ENCODE assay signal across 8 mouse cellular contexts in genomic region chr1:133418164-133418800, GRCm38 (mm10). TPM values are rescaled to one million over a fixed set of nuclear protein-coding genes. Genes with fewer than 3 reads are reported as not detected.
A peak's percentile ranks its signal among the peaks of the same experiment; 100 is the strongest.
DNase-seq lines count a peak whose midpoint lies in the region; ATAC-seq and TF ChIP-seq lines count a peak whose summit lies in the region.

No protein-coding gene starts in this region.

- peak overlapping the region; percentile 22 for H3K4me3 ChIP-seq in hindbrain, embryonic 14.5 days (replicated peaks; ENCODE audit: low read length)
- peak overlapping the region; percentile 70 for H3K4me3 ChIP-seq in liver, adult 2 months (ENCODE audit: insufficient read depth, low read depth, low read length)
- peak overlapping the region; percentile 28 for H3K4me3 ChIP-seq in midbrain, embryonic 14.5 days (replicated peaks; ENCODE audit: low read depth, low read length)

- no peaks in the 10 kb centered on the region for H3K36me3 ChIP-seq in hindbrain, embryonic 14.5 days (replicated peaks; ENCODE audit: control insufficient read depth, insufficient read depth)
- H3K36me3 ChIP-seq in liver, adult 2 months (ENCODE audit: control insufficient read depth, insufficient read depth, low read length): no peaks in the 10 kb centered on the region
- no peaks in the 10 kb centered on the region for H3K36me3 ChIP-seq in midbrain, embryonic 14.5 days (ENCODE audit: control insufficient read depth, insufficient read depth, low read length)
- no peaks in the 10 kb centered on the region for H3K36me3 ChIP-seq in splenic B cell, adult 2 months (ENCODE audit: control insufficient read depth, insufficient read depth, low read length, poor library complexity, severe bottlenecking)

- WGBS in hindbrain, embryonic 14.5 days: 15% methylated on average over 25 of the region's 28 CpGs
- WGBS in liver, adult 2 months: 7% methylated on average over 28 of the region's 28 CpGs
- WGBS in midbrain, embryonic 14.5 days: 12% methylated on average over 28 of the region's 28 CpGs

- H3K27me3 ChIP-seq in hindbrain, embryonic 14.5 days (ENCODE audit: control insufficient read depth, insufficient read depth, low read length): no peaks in the 10 kb centered on the region
- H3K27me3 ChIP-seq in liver, adult 2 months (ENCODE audit: control insufficient read depth, insufficient read depth, low read length): no peaks in the 10 kb centered on the region
- H3K27me3 ChIP-seq in midbrain, embryonic 14.5 days (ENCODE audit: control insufficient read depth, insufficient read depth, low read length): no peaks in the 10 kb centered on the region
- H3K27me3 ChIP-seq in splenic B cell, adult 2 months (ENCODE audit: control insufficient read depth, insufficient read depth, low read length, poor library complexity, severe bottlenecking): no peaks in the 10 kb centered on the region

- H3K27ac ChIP-seq in hindbrain, embryonic 14.5 days: no peak overlapping the region
- H3K27ac ChIP-seq in liver, adult 2 months (replicated peaks; ENCODE audit: insufficient read depth, low read depth, low read length): no peak overlapping the region
- no peak overlapping the region; the same call in 1 of the 2 replicates for H3K27ac ChIP-seq in midbrain, embryonic 14.5 days (replicated peaks; ENCODE audit: low read depth, low read length)

- DNase-seq in thymus, postnatal 36 days: peak; percentile 17 to 32
- DNase-seq in thymus, postnatal 25 days: no peak
- peak; percentile 63 for DNase-seq in gastrocnemius, postnatal 10 days
- no peak for DNase-seq in hindbrain, embryonic 14.5 days (ENCODE audit: low spot score)
- peak; percentile 27 for DNase-seq in liver, adult 2 months (ENCODE audit: extremely low read depth, low read depth, low spot score)
- peak; percentile 58 for DNase-seq in midbrain, embryonic 14.5 days
- peak; percentile 75 for DNase-seq in splenic B cell, adult 2 months (ENCODE audit: low read depth, low spot score)
- no peak for DNase-seq in right cerebral cortex, postnatal 25 days

- peak overlapping the region; percentile 56 for H3K9ac ChIP-seq in hindbrain, embryonic 14.5 days
- peak overlapping the region; percentile 69 for H3K9ac ChIP-seq in liver, adult 2 months (ENCODE audit: low read depth, low read length)
- peak overlapping the region; percentile 49 for H3K9ac ChIP-seq in midbrain, embryonic 14.5 days (replicated peaks; ENCODE audit: low read length)

- TF ChIP-seq CTCF in liver, adult 2 months (IDR thresholded peaks at IDR 0.05; ENCODE audit: low read depth, low read length): no peak

- peaks cover 37% of the 10 kb centered on the region for H3K4me1 ChIP-seq in hindbrain, embryonic 14.5 days (replicated peaks; ENCODE audit: control insufficient read depth, insufficient read depth, low read length)
- H3K4me1 ChIP-seq in liver, adult 2 months (ENCODE audit: control insufficient read depth, insufficient read depth, low read length): peaks cover 19% of the 10 kb centered on the region
- H3K4me1 ChIP-seq in midbrain, embryonic 14.5 days (ENCODE audit: control insufficient read depth, insufficient read depth, low read length): peaks cover 32% of the 10 kb centered on the region

- H3K9me3 ChIP-seq in hindbrain, embryonic 14.5 days (ENCODE audit: control insufficient read depth, low read length): no peaks in the 10 kb centered on the region
- no peaks in the 10 kb centered on the region for H3K9me3 ChIP-seq in midbrain, embryonic 14.5 days (ENCODE audit: control insufficient read depth, low read length)

- no peak for ATAC-seq in hindbrain, embryonic 14.5 days (ENCODE audit: low FRiP score)
- ATAC-seq in midbrain, embryonic 14.5 days (ENCODE audit: low FRiP score, low TSS enrichment): peak; percentile 41; the same call in 1 of the 2 replicates

- H3K4me2 ChIP-seq in hindbrain, embryonic 14.5 days (replicated peaks): peak overlapping the region; percentile 58
- H3K4me2 ChIP-seq in midbrain, embryonic 14.5 days (ENCODE audit: low read length): peak overlapping the region; percentile 58

- peaks cover 46% of the 10 kb centered on the region; the same call in 1 of the 2 replicates for H3K79me2 ChIP-seq in liver, adult 2 months (ENCODE audit: control insufficient read depth, insufficient read depth, low read length)

- no peak for TF ChIP-seq POLR2A in liver, adult 2 months (IDR thresholded peaks at IDR 0.05; ENCODE audit: extremely low read depth, insufficient read depth, low read length)

RNA-seq across cellular contexts. Expression of gene Sox13, which starts 5.9 kb away (rescaled TPM):
- 10 to 100 TPM; 10.1 to 15.9 TPM for total RNA-seq in gastrocnemius, postnatal 10 days (2021)
- 5.8 and 6.0 TPM in 2 replicates for polyA plus RNA-seq in hindbrain, embryonic 14.5 days (2014; fragmentation: Nextera tagmentation; extraction: Ambion mirVana)
- total RNA-seq in liver, adult 2 months (2014; rRNA removed): 2.0 and 2.2 TPM in 2 replicates
- polyA plus RNA-seq in liver, adult 2 months (2012; rRNA removed): 5.6 and 10.2 TPM in 2 replicates
- polyA plus RNA-seq in midbrain, embryonic 14.5 days (2014; fragmentation: Nextera tagmentation; extraction: Ambion mirVana): 5.9 and 9.7 TPM in 2 replicates

RNA-seq across cellular contexts. Expression of gene Etnk2, which starts 54.9 kb away (rescaled TPM):
- total RNA-seq in gastrocnemius, postnatal 10 days (2021): under 1 TPM; 0.19 to 0.47 TPM
- polyA plus RNA-seq in hindbrain, embryonic 14.5 days (2014; fragmentation: Nextera tagmentation; extraction: Ambion mirVana): 20.3 TPM in 2 replicates
- 361 and 389 TPM in 2 replicates for total RNA-seq in liver, adult 2 months (2014; rRNA removed)
- 249 and 278 TPM in 2 replicates for polyA plus RNA-seq in liver, adult 2 months (2012; rRNA removed)
- polyA plus RNA-seq in midbrain, embryonic 14.5 days (2014; fragmentation: Nextera tagmentation; extraction: Ambion mirVana): 11.2 and 15.6 TPM in 2 replicates

Comparison
In these comparisons a context has a peak if more than half of its experiments do, and no peak if none do; other contexts are left out.
1. DNase-seq: peak in thymus, postnatal 36 days (2 of 2), gastrocnemius, postnatal 10 days (single experiment), liver, adult 2 months (single experiment), midbrain, embryonic 14.5 days (single experiment) and splenic B cell, adult 2 months (single experiment); none in thymus, postnatal 25 days (single experiment), hindbrain, embryonic 14.5 days (single experiment) and right cerebral cortex, postnatal 25 days (single experiment).
2. RNA of gene Etnk2, which starts 54.9 kb away (polyA plus RNA-seq): 249 to 278 TPM in liver, adult 2 months; 20.3 TPM in hindbrain, embryonic 14.5 days and 11.2 to 15.6 TPM in midbrain, embryonic 14.5 days; every median in the first group is over 10 times any median in the second.
3. Peak in every context shown above with its lines, with median percentiles within 50 percentile points of each other: H3K4me3 ChIP-seq and H3K9ac ChIP-seq.